Mouse (Mus musculus): ENCODE data around the gene Trim16.

Trim16 gene

GRCm38 (mm10) chr11:62830387-62830786 lies 10.4 kb downstream of the Trim16 start:
- no peak for DNase-seq (ENCODE audit: low spot score in 2 of 2)

DNA sequence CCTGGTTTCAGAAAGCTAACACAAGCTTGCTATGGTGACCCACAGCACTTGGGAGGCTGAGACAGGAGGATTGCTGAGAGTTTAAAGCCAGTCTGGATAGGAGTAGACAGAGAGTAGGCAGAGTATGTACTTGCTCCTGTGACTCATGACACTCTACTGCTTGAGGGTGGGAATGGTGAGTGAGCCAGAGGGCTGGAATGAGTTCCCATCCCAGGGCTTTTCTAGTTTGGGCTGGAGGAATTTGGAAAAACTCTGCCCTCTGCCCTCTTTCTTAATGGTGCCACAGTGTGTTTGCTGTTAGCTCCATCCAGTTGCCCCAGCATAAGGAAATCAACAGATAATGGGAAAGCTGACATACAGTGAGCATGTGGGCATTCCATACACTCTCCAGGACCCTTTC lies 11.9 kb downstream of the Trim16 start:
- DNase-seq (ENCODE audit: low spot score in 2 of 2) = no peak

DNA sequence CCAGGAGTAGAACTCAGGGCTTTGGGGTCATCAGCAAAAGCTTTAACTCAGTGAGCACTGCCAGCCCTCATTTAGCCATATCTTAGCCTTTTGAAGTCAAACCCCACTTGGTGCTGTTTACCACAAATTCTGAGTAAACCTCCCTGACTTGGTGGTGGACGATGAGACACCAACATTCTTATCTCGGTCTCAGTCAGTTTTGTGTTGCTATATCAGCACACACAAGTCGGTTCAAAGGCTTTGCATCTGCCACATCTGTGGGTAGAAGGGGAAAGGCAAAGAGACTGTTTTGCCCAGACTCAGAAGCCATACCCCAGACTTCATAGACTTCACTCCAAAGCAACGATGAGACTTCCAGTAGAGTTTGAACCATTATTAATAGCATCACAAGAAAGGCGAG lies 24.5 kb downstream of the Trim16 start:
- no peak for DNase-seq (ENCODE audit: low spot score in 2 of 2)

DNA sequence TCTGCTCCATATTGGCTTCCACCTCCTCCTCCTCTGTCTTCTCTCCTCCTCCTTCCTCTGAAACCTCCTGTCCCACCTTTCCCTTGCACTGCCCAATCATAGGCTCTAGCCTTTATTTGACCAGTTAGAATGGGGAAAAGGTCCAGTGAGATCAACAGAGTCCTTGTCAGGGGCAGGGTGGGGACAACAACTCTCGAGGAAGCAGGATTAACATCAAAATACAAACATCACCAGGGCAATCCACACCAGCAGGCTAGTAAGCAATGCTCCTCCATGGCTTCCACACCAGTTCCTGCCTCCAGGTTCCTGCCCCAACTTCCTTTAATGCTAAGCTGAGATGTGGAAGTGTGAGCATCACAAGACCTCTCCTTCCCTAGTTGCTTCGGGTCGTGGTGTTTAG lies 25.7 kb downstream of the Trim16 start:
- DNase-seq (ENCODE audit: low spot score in 2 of 2) = no peak

- no peak for DNase-seq (ENCODE audit: low spot score in 2 of 2)
These were observed 27.1 kb downstream of the Trim16 start, which contains the start of gene Fbxw10 for GRCm38 (mm10) chr11:62846961-62847654. Gene Fbxw10 (plus strand): TSS chr11:62847069.

DNA sequence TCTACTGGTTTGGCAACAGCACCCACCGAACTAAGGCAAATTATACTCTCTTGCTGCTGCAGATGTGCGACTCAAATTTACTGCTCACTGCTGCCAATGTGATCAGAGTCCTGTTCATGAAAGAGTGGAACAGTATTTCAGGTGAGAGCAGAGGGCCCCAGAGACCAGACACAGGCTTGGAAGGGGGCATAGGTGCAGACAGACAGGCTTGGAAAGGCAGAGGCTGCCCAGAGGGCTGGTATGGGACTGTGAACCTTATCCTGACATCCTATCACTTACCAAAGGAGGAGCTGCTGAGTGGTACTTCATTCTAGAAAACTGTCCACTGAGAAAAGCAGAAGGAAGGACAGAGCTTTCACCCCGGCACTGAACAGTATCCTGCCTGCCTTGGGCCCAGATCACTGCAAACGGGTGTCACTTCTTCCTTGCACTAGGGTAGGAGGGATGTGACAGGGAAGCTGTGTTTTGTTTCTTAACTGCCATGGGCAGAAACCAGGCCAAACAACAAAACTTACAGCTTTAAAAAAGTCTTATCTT lies 27.7 kb downstream of the Trim16 start:
- DNase-seq (ENCODE audit: low spot score in 2 of 2) = no peak

DNA sequence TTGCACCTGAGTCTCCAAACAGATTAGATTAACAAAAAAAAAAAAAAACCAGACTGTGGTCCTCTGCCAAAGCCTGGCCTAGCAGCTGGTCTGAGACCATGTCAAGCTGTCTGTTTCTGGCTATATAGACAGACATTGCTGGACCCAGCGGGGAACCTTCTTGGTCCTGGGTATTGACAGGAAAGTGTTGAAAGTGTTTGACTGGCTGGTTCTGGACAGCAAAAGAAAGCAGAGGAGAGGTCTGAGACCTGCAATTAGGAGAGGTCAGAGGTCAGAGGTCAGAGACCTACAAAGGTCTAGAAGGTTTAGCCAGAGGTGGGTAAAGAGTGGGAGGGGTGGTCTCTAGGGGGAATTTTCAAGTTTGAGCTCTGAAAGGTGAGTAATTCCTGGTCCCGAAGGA lies 28.3 kb downstream of the Trim16 start:
- DNase-seq (ENCODE audit: low spot score in 2 of 2) = no peak

GRCm38 (mm10) chr11:62851199-62851598 lies 31.2 kb downstream of the Trim16 start:
- DNase-seq (ENCODE audit: low spot score in 2 of 2) = no peak

GRCm38 (mm10) chr11:62853334-62853733 lies 33.3 kb downstream of the Trim16 start:
- no peak for DNase-seq (ENCODE audit: low spot score in 2 of 2)

- DNase-seq (ENCODE audit: low spot score in 2 of 2) = no peak
These were observed 45.5 kb downstream of the Trim16 start for GRCm38 (mm10) chr11:62865562-62865961.

DNA sequence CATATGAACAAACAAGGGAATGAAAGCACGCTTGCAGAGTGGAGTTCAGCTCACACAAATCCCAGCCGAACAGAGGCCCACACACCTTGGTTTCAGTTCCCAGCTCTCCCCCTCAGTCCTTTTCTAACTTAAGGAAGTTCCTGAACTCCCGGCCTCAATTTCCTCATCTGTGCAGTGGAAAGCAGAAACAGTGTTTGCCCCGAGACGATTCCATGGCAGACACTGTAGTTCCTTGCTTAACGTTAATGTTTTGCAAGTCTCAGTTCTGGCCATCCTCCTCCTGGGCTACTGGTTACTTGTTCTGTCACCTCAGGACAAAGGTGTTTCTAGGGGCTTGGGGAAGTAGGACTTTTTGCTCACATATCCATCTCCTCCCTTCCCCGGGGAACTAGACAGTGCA lies 46.7 kb downstream of the Trim16 start:
- DNase-seq (ENCODE audit: low spot score in 2 of 2) = no peak

- no peak for DNase-seq (ENCODE audit: low spot score in 2 of 2)
These were observed 49.2 kb downstream of the Trim16 start for GRCm38 (mm10) chr11:62869201-62869600.

GRCm38 (mm10) chr11:62869715-62870371 lies 49.8 kb downstream of the Trim16 start:
- no peak for DNase-seq (ENCODE audit: low spot score in 2 of 2)

DNA sequence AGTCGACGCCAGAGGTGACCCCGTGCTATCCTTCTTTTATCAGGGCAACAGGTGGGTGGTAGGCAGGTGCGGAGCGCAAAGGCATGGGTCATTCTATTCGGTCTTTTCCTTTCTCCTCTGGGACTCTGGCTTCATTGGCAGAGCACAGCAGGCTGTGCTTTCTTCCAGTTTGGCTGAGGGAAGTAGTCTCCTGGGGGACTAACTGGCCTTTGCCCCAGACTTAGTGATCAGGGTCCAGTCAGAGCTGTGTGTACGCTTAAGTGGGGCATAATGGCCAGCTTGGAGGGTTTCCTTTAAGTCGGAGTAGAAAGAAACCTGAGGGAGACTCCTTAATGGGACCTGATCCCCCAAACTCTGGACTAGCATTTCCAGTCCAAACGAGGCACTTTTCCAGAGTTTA lies 53.4 kb downstream of the Trim16 start:
- no peak for DNase-seq (ENCODE audit: low spot score in 2 of 2)

- DNase-seq (ENCODE audit: low spot score in 2 of 2) = no peak
These were observed 55.7 kb downstream of the Trim16 start for GRCm38 (mm10) chr11:62875696-62876095.

DNA sequence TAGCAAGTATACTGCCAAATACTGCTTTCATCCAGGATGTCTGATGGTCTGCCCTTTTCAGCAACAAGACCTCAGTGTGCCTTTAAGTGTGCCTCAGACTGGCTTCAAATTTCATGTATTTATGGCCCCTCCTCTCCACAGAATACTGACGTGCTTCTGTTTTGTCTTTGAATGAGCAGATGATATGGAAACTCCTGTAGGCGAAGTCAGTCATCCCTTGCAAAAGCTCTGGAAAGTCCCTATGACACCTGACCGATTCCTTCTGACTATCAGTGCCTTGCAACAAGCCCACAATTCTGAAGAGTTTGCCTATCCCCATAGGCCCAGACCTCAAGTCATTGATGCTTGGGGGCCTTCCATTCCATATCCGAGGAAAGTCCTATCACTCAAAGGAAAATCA lies 56.4 kb downstream of the Trim16 start:
- no peak for DNase-seq (ENCODE audit: low spot score in 2 of 2)

- no peak for DNase-seq (ENCODE audit: low spot score in 2 of 2)
These were observed 57.4 kb downstream of the Trim16 start for GRCm38 (mm10) chr11:62877391-62877790.

DNA sequence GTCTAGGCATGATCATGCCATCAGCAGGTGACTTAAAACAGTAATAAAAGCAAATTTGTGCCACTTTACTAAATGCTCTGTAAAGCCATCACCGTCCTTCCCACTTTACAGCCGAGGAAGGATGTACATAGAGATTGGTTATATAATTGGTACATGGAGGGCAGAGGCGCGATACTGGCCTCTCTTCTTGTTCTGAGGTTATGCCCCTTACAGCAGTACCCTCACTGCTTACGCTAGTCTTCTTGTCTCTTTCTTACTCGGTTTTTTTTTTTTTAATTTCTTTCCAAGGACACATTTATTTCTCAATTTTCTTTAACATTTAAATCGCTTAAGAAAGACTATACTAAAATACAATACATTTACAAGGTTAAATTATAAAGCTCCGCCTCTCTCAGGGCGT lies 58.7 kb downstream of the Trim16 start:
- DNase-seq (ENCODE audit: low spot score in 2 of 2) = no peak

DNA sequence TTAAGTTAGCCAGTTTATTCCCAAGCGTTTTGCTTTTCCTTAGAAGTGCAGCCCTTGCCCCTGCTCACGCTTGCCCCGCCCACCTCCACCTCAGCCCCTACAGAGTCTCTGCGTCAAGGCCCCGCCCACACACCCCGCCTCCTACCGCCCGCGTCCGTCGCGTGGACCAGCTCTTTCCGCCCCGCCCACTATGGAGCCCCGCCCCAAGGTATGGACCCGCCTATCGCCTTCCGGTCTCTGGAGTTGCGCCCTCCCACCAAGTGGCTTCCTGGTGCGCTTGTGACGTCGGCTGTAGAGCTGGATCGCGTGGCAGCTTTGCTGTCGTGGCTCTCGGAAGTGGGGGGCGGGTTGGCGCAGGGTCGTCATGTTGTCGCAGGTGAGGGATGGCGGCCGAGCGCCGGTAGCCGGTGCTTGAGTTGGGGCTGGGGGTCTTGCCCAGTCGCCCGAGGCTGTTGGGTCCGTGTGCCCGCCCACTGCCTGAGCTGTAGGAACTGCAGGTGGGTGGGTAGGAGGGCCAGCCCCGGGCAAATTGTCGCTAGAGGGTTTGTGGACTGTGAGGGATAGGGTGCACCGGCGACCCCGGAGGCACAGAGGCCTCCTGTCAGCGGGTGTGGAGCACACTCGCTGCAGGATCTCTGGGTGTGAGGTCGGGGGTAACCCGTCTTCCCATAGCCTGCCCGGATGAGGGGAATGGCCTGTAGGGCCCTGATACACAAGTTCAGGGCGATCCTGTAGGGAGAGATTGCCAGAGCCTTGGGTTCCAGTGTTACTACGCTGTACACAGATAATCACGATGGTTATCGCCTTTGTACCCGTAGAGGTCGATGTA lies 59.4 kb downstream of the Trim16 start, which contains the start of gene Tvp23b:
TSS of gene Tvp23b (plus strand) at position 236 of the 829 bp plus-strand sequence.
- peak; percentile 99 for DNase-seq (ENCODE audit: low spot score in 2 of 2)

GRCm38 (mm10) chr11:62883407-62883806 lies 63.4 kb downstream of the Trim16 start:
- no peak for DNase-seq (ENCODE audit: low spot score in 2 of 2)

DNA sequence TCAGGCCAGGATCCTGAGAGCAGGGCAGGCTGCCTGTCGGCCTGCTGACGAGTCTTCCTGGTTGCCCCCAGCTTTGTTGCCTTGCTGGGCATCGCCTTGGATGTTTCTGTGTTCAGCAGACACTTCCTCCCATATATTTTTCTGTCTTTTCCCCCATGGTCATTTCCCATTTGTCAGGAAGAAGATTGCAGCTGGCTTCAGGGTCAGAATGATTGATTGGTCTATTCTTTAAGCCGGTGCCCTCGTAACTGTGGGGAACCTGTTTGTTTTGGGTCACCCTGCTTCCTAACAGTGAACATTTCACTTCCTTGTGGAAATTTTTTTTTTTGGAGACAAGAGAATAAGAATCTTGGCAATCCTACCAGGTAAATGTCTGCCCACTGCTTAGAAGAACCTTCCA lies 65.3 kb downstream of the Trim16 start:
- no peak for DNase-seq (ENCODE audit: low spot score in 2 of 2)

DNA sequence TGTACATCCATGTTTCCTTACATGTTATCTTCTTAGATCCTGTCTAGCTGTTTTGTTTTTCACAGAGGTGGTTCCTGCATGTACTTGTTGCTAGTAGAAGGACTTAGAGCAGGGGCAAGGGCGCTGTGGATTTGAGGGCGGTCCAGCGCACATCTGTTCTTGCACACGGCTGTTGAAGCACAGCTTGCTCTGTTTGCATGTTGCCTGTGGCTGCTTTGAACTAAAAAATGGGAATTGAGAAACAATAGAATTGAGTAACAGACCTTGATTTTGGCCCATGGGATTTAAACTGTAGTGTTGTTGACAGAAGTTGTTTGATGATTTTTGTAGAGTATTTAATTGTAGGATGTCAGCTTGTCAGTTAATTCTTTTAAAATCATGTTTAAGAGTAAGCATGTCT lies 70.8 kb downstream of the Trim16 start:
- DNase-seq (ENCODE audit: low spot score in 2 of 2) = no peak
